Mouse (Mus musculus) stomach, embryonic 14.5 days (tissue): ENCODE results near the gene Kcnj6. TPM values are rescaled to one million over a fixed set of nuclear protein-coding genes. Genes with fewer than 3 reads are reported as not detected.

Experiments used
- ATAC-seq: fragments of 200-750 bp; cut with Nextera tagmentation; 2 replicates; pipeline ENCODE4 v1.8.0; 2017; ENCODE audit warnings: low read depth, moderate TSS enrichment; ENCODE audit not compliant: insufficient number of reproducible peaks, insufficient read depth, low FRiP score
- H3K27ac ChIP-seq: fragments of 300-500 bp; sonication (generic); 2 replicates; pipeline ENCODE4 v1.5.1; 2014; ENCODE audit warnings: mild to moderate bottlenecking, low read length, moderate library complexity, mixed read lengths
- H3K27me3 ChIP-seq: fragments of 300-500 bp; sonication (generic); 2 replicates; pipeline ENCODE4 v1.6.1; 2014; ENCODE audit warnings: low read length, control low read depth, mixed read lengths; ENCODE audit not compliant: control insufficient read depth, insufficient read depth
- H3K36me3 ChIP-seq: fragments of 300-500 bp; sonication (generic); 2 replicates; pipeline ENCODE4 v1.6.1; 2014; ENCODE audit warnings: mild to moderate bottlenecking, control low read depth, low read length, moderate library complexity, mixed read lengths; ENCODE audit not compliant: control insufficient read depth, insufficient read depth
- H3K4me1 ChIP-seq: fragments of 300-500 bp; sonication (generic); 2 replicates; pipeline ENCODE4 v1.6.1; 2014; ENCODE audit warnings: low read length, control low read depth, mixed read lengths; ENCODE audit not compliant: control insufficient read depth, insufficient read depth
- H3K4me2 ChIP-seq: fragments of 300-500 bp; sonication (generic); replicated peaks from 2 replicates; pipeline ENCODE4 v1.6.1; 2014; ENCODE audit warnings: low read depth, low read length, control low read depth
- H3K4me3 ChIP-seq: fragments of 300-500 bp; sonication (generic); 2 replicates; pipeline ENCODE4 v1.5.1; 2014; ENCODE audit warnings: low read depth, low read length, control low read depth
- H3K9ac ChIP-seq: fragments of 300-500 bp; sonication (generic); replicated peaks from 2 replicates; pipeline ENCODE4 v1.6.1; 2014; ENCODE audit warnings: low read depth, mild to moderate bottlenecking, control low read depth, low read length, moderate library complexity, mixed read lengths
- H3K9me3 ChIP-seq: fragments of 300-500 bp; sonication (generic); 2 replicates; pipeline ENCODE4 v1.6.1; 2016; ENCODE audit warnings: low read depth, low read length, control low read depth; ENCODE audit not compliant: control insufficient read depth
- WGBS: fragments of 180-500 bp; shearing (Covaris S2); extraction: QIAGEN DNeasy Blood & Tissue Kit; methylation state at CpG from one replicate; pipeline ENCODE4 v1.1.7; 2014; 5-methylcytosine and 5-hydroxymethylcytosine counted together
- polyA plus RNA-seq: library from polyadenylated mRNA; unstranded; fragments of >200 nt; fragmentation: Nextera tagmentation; extraction: Ambion mirVana; gene quantifications from 2 replicates; pipeline ENCODE4 v1.2.1, GENCODE M21; 2014

Kcnj6 gene
- polyA plus RNA-seq, 1 experiment from 2014 or later = 0.39 TPM

- WGBS = 86% methylated on average over 5 of the region's 5 CpGs
- H3K4me3 ChIP-seq = no peak overlapping the region
- no peak overlapping the region for H3K9ac ChIP-seq
- no peaks in the 10 kb centered on the region for H3K27me3 ChIP-seq
- no peak overlapping the region for H3K27ac ChIP-seq
- H3K36me3 ChIP-seq = no peaks in the 10 kb centered on the region
- no peaks in the 10 kb centered on the region for H3K9me3 ChIP-seq
- no peak for ATAC-seq
- H3K4me2 ChIP-seq = no peak overlapping the region
- no peaks in the 10 kb centered on the region for H3K4me1 ChIP-seq
Observed at GRCm38 (mm10) chr16:94919177-94919576, 78.3 kb downstream of the Kcnj6 start.

- Histone ChIP-seq H3K27ac (no peak overlapping the region), H3K36me3 (no peaks in the 10 kb centered on the region), H3K4me1 (no peaks in the 10 kb centered on the region), H3K4me2 (no peak overlapping the region), H3K27me3 (no peaks in the 10 kb centered on the region), H3K4me3 (no peak overlapping the region), H3K9ac (no peak overlapping the region), H3K9me3 (no peaks in the 10 kb centered on the region)
- WGBS = 87% methylated on average over 4 of the region's 4 CpGs
- ATAC-seq = no peak
Observed at GRCm38 (mm10) chr16:94906026-94906425, 91.5 kb downstream of the Kcnj6 start.

DNA sequence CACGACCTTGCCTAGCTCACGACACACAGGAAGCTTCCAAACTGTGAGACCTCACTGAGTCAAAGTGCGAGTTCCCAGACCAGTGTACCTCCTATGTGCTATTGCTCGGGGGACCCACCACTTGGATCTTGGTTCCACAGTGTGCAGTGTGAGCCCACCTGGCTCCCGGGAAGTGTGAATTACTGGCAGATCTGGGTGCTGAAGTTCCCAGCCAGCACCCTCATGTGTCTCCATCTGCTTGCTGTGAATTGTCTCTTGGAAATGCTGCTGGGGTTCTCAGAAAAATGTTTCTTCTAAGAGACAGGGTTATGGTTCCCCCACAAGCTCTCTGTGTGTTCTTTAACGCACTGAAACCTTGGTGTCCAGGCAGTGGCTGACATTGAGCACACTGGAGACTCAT, 98.7 kb downstream of the Kcnj6 start:
- Histone ChIP-seq H3K27me3 (no peaks in the 10 kb centered on the region), H3K9me3 (no peaks in the 10 kb centered on the region), H3K9ac (no peak overlapping the region), H3K27ac (no peak overlapping the region), H3K4me1 (no peaks in the 10 kb centered on the region), H3K4me3 (no peak overlapping the region), H3K36me3 (no peaks in the 10 kb centered on the region), H3K4me2 (no peak overlapping the region)
- no peak for ATAC-seq
- WGBS = 79% methylated on average over 6 of the region's 6 CpGs

DNA sequence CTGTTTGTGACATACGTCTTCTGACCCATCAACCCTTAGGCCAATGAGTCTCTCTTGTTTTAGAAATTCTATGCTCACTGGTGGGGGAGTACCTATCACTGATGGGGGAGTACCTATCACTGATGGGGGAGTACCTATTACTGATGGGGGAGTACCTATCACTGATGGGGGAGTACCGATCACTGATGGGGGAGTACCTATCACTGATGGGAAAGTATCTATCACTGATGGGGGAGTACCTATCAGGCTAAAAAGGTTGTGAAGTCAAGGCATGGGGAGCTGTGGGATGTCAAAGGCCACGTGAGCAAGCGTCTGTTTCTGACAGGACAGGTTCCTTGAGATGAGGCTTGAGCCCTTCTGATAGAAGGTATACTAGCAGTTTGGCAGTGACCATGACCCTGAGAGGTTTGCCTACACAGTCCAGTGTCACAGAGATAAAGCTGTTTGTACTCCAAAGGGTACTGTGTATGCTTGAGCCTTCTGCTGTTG, 105.3 kb downstream of the Kcnj6 start:
- Histone ChIP-seq H3K36me3 (no peaks in the 10 kb centered on the region), H3K9me3 (no peaks in the 10 kb centered on the region), H3K9ac (no peak overlapping the region), H3K4me3 (no peak overlapping the region), H3K4me1 (no peaks in the 10 kb centered on the region), H3K4me2 (no peak overlapping the region), H3K27ac (no peak overlapping the region), H3K27me3 (no peaks in the 10 kb centered on the region)
- 88% methylated on average over 4 of the region's 4 CpGs for WGBS
- no peak for ATAC-seq

GRCm38 (mm10) chr16:94890581-94890980, 106.9 kb downstream of the Kcnj6 start:
- no peak for ATAC-seq
- H3K27ac ChIP-seq = no peak overlapping the region
- H3K9ac ChIP-seq = no peak overlapping the region
- H3K9me3 ChIP-seq = no peaks in the 10 kb centered on the region
- no peaks in the 10 kb centered on the region for H3K27me3 ChIP-seq
- 63% methylated on average over 6 of the region's 6 CpGs for WGBS
- no peak overlapping the region for H3K4me2 ChIP-seq
- no peak overlapping the region for H3K4me3 ChIP-seq
- no peaks in the 10 kb centered on the region for H3K4me1 ChIP-seq
- no peaks in the 10 kb centered on the region for H3K36me3 ChIP-seq

DNA sequence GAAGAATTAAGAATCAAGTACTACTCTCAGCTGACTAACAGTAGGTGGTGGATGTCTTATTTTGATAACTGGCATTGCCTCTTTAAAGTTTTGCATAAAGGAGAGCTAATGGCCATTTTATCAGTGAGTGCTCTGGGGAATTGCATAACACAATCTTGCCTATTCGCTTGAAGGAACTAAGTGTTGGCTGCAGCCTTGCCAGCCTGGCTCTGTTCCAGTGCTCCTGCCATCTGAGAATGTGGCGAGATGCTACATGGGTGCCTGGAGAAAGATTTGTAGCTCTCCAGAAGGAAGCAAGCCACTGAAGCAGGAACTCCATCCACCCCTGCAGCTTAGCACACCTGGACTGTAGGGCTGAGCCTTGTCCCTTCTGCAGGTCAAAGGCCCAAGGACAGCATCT, 107.4 kb downstream of the Kcnj6 start:
- H3K27ac ChIP-seq = no peak overlapping the region
- no peak overlapping the region for H3K4me3 ChIP-seq
- 68% methylated on average over 2 of the region's 2 CpGs for WGBS
- H3K9me3 ChIP-seq = no peaks in the 10 kb centered on the region
- no peak for ATAC-seq
- H3K36me3 ChIP-seq = no peaks in the 10 kb centered on the region
- no peak overlapping the region for H3K4me2 ChIP-seq
- no peaks in the 10 kb centered on the region for H3K27me3 ChIP-seq
- no peak overlapping the region for H3K9ac ChIP-seq
- H3K4me1 ChIP-seq = no peaks in the 10 kb centered on the region

DNA sequence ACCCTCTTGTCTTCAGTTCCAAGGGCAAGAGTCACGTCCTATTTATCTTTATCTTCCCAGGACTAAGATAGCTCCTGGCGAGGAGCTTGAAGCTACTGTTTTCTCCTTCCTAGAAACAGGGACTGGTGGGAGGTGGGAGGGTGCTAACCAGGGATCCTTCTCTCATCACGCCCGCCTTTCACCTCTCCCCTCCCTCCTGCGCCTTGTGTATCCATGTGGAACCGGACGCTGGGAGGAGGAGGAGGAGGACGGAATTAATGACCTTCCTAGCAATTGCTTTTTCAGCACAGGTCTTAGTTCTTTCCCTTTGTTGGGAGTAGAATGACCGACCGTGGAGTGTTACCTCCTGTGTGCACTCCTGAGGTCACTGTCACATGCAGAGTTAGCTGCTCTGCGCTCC, 108.9 kb downstream of the Kcnj6 start:
- H3K4me2 ChIP-seq = no peak overlapping the region
- H3K4me3 ChIP-seq = no peak overlapping the region
- ATAC-seq = no peak
- H3K9ac ChIP-seq = no peak overlapping the region
- H3K36me3 ChIP-seq = no peaks in the 10 kb centered on the region
- no peak overlapping the region for H3K27ac ChIP-seq
- H3K9me3 ChIP-seq = no peaks in the 10 kb centered on the region
- H3K4me1 ChIP-seq = no peaks in the 10 kb centered on the region
- 64% methylated on average over 11 of the region's 11 CpGs for WGBS
- no peaks in the 10 kb centered on the region for H3K27me3 ChIP-seq

- ATAC-seq = no peak
- WGBS = 81% methylated on average over 7 of the region's 7 CpGs
- Histone ChIP-seq H3K4me3 (no peak overlapping the region), H3K4me1 (no peaks in the 10 kb centered on the region), H3K27ac (no peak overlapping the region), H3K9me3 (no peaks in the 10 kb centered on the region), H3K4me2 (no peak overlapping the region), H3K36me3 (no peaks in the 10 kb centered on the region), H3K9ac (no peak overlapping the region), H3K27me3 (no peaks in the 10 kb centered on the region)
Observed at GRCm38 (mm10) chr16:94886398-94886797, 111.1 kb downstream of the Kcnj6 start.

- no peaks in the 10 kb centered on the region for H3K27me3 ChIP-seq
- ATAC-seq = no peak
- no peaks in the 10 kb centered on the region for H3K4me1 ChIP-seq
- no peak overlapping the region for H3K9ac ChIP-seq
- 92% methylated on average over 7 of the region's 7 CpGs for WGBS
- H3K4me2 ChIP-seq = no peak overlapping the region
- no peaks in the 10 kb centered on the region for H3K9me3 ChIP-seq
- H3K27ac ChIP-seq = no peak overlapping the region
- H3K4me3 ChIP-seq = no peak overlapping the region
- H3K36me3 ChIP-seq = no peaks in the 10 kb centered on the region
Observed at GRCm38 (mm10) chr16:94885062-94885461, 112.4 kb downstream of the Kcnj6 start.
